Mouse (Mus musculus) stomach, embryonic 16.5 days (tissue): ENCODE measurements around the gene Lrfn3. TPM values are rescaled to one million over a fixed set of nuclear protein-coding genes. Genes with fewer than 3 reads are reported as not detected.

Experiments
- ATAC-seq: fragments of 200-750 bp; cut with Nextera tagmentation; 2 replicates; pipeline ENCODE4 v1.8.0; 2017; ENCODE audit warnings: moderate number of reproducible peaks, moderate TSS enrichment; ENCODE audit not compliant: insufficient read depth, low FRiP score
- H3K27ac ChIP-seq: fragments of 300-500 bp; sonication (generic); 2 replicates; pipeline ENCODE4 v1.5.1; 2014; ENCODE audit warnings: low read length
- H3K27me3 ChIP-seq: fragments of 300-500 bp; sonication (generic); 2 replicates; pipeline ENCODE4 v1.6.1; 2014; ENCODE audit warnings: low read length, control low read depth, mixed read lengths; ENCODE audit not compliant: control insufficient read depth, insufficient read depth
- H3K36me3 ChIP-seq: fragments of 300-500 bp; sonication (generic); 2 replicates; pipeline ENCODE4 v1.6.1; 2014; ENCODE audit warnings: low read length; ENCODE audit not compliant: control insufficient read depth, insufficient read depth
- H3K4me1 ChIP-seq: fragments of 300-500 bp; sonication (generic); 2 replicates; pipeline ENCODE4 v1.6.1; 2014; ENCODE audit warnings: low read length, control low read depth, mixed read lengths; ENCODE audit not compliant: control insufficient read depth, insufficient read depth
- H3K4me2 ChIP-seq: fragments of 300-500 bp; sonication (generic); 2 replicates; pipeline ENCODE4 v1.6.1; 2014; ENCODE audit warnings: low read depth, low read length, mixed read lengths
- H3K4me3 ChIP-seq: fragments of 300-500 bp; sonication (generic); replicated peaks from 2 replicates; pipeline ENCODE4 v1.5.1; 2014; ENCODE audit warnings: mild to moderate bottlenecking, low read length
- H3K9ac ChIP-seq: fragments of 300-500 bp; sonication (generic); 2 replicates; pipeline ENCODE4 v1.6.1; 2014; ENCODE audit warnings: low read length
- H3K9me3 ChIP-seq: fragments of 300-500 bp; sonication (generic); replicated peaks from 2 replicates; pipeline ENCODE4 v1.6.1; 2016; ENCODE audit warnings: low read length, control low read depth; ENCODE audit not compliant: control insufficient read depth
- WGBS: fragments of 180-500 bp; shearing (Covaris S2); extraction: QIAGEN DNeasy Blood & Tissue Kit; methylation state at CpG from one replicate; pipeline ENCODE4 v1.1.7; 2014; 5-methylcytosine and 5-hydroxymethylcytosine counted together
- polyA plus RNA-seq: library from polyadenylated mRNA; unstranded; fragments of >200 nt; fragmentation: Nextera tagmentation; extraction: Ambion mirVana; gene quantifications from 2 replicates; pipeline ENCODE4 v1.2.1, GENCODE M21; 2015

Gene Lrfn3
- polyA plus RNA-seq, 1 experiment from 2014 or later = 4.0 TPM

- WGBS = 55% methylated on average over 7 of the region's 7 CpGs
- peak; percentile 53; the same call in 1 of the 2 replicates for ATAC-seq
These were observed 4.0 kb downstream of the Lrfn3 start for GRCm38 (mm10) chr7:30358378-30359186.

GRCm38 (mm10) chr7:30354059-30354458 lies 8.5 kb downstream of the Lrfn3 start:
- ATAC-seq = no peak
- H3K9me3 ChIP-seq = no peaks in the 10 kb centered on the region
- 61% methylated on average over 4 of the region's 4 CpGs for WGBS
- no peak overlapping the region for H3K4me3 ChIP-seq
- no peaks in the 10 kb centered on the region for H3K27me3 ChIP-seq
- no peak overlapping the region for H3K9ac ChIP-seq
- H3K4me1 ChIP-seq = no peaks in the 10 kb centered on the region; the same call in none of the 2 replicates
- H3K4me2 ChIP-seq = no peak overlapping the region
- H3K36me3 ChIP-seq = no peaks in the 10 kb centered on the region
- H3K27ac ChIP-seq = no peak overlapping the region

More at GRCm38 (mm10) chr7:30358378-30359186, 4.0 kb downstream of the Lrfn3 start:
- Histone ChIP-seq H3K27me3 (no peaks in the 10 kb centered on the region), H3K36me3 (no peaks in the 10 kb centered on the region), H3K9me3 (no peaks in the 10 kb centered on the region), H3K4me3 (peak overlapping the region; percentile 34), H3K4me2 (peak overlapping the region; percentile 48), H3K4me1 (peaks cover 21% of the 10 kb centered on the region), H3K9ac (peak overlapping the region; percentile 60), H3K27ac (peak overlapping the region; percentile 90)

- Histone ChIP-seq H3K27ac (no peak overlapping the region), H3K27me3 (0 out of 2 replicates have a peak, but pooled peaks cover 4% of the 10 kb centered on the region), H3K4me1 (no peaks in the 10 kb centered on the region; the same call in none of the 2 replicates), H3K4me2 (no peak overlapping the region), H3K9me3 (no peaks in the 10 kb centered on the region), H3K4me3 (no peak overlapping the region), H3K36me3 (no peaks in the 10 kb centered on the region), H3K9ac (no peak overlapping the region)
- WGBS = 19% methylated on average over 6 of the region's 6 CpGs
- ATAC-seq = peak; percentile 46; the same call in 1 of the 2 replicates
These were observed 9.2 kb downstream of the Lrfn3 start for GRCm38 (mm10) chr7:30353279-30353822.

GRCm38 (mm10) chr7:30347828-30348227 lies 14.7 kb downstream of the Lrfn3 start:
- no peaks in the 10 kb centered on the region for H3K4me1 ChIP-seq
- H3K9me3 ChIP-seq = no peaks in the 10 kb centered on the region
- 2% methylated on average over 30 of the region's 30 CpGs for WGBS
- no peak overlapping the region for H3K27ac ChIP-seq
- peaks cover 15% of the 10 kb centered on the region for H3K27me3 ChIP-seq
- no peak overlapping the region for H3K9ac ChIP-seq
- no peaks in the 10 kb centered on the region for H3K36me3 ChIP-seq
- H3K4me3 ChIP-seq = no peak overlapping the region
- H3K4me2 ChIP-seq = no peak overlapping the region
- no peak for ATAC-seq

- no peak overlapping the region for H3K9ac ChIP-seq
- no peak for ATAC-seq
- no peak overlapping the region for H3K27ac ChIP-seq
- no peaks in the 10 kb centered on the region for H3K36me3 ChIP-seq
- no peak overlapping the region for H3K4me3 ChIP-seq
- H3K9me3 ChIP-seq = no peaks in the 10 kb centered on the region
- WGBS = 24% methylated on average over 21 of the region's 21 CpGs
- no peak overlapping the region for H3K4me2 ChIP-seq
- H3K27me3 ChIP-seq = peaks cover 15% of the 10 kb centered on the region
- no peaks in the 10 kb centered on the region for H3K4me1 ChIP-seq
These were observed 15.8 kb downstream of the Lrfn3 start for GRCm38 (mm10) chr7:30346635-30347379.

- Histone ChIP-seq H3K27me3 (peaks cover 6% of the 10 kb centered on the region), H3K4me1 (0 out of 2 replicates have a peak, but pooled peaks cover 2% of the 10 kb centered on the region), H3K4me3 (no peak overlapping the region), H3K9me3 (no peaks in the 10 kb centered on the region), H3K4me2 (no peak overlapping the region), H3K36me3 (no peaks in the 10 kb centered on the region), H3K9ac (no peak overlapping the region), H3K27ac (no peak overlapping the region)
- WGBS = 74% methylated on average over 5 of the region's 5 CpGs
- no peak for ATAC-seq
These were observed 23.0 kb downstream of the Lrfn3 start for GRCm38 (mm10) chr7:30339432-30340109.

- no peak overlapping the region for H3K9ac ChIP-seq
- no peaks in the 10 kb centered on the region for H3K9me3 ChIP-seq
- H3K4me3 ChIP-seq = no peak overlapping the region
- H3K4me1 ChIP-seq = peaks cover 10% of the 10 kb centered on the region
- peaks cover 8% of the 10 kb centered on the region for H3K27me3 ChIP-seq
- 0 out of 2 replicates have a peak overlapping the region, but pooled peaks have one; percentile 12 for H3K4me2 ChIP-seq
- WGBS = 2% methylated on average over 9 of the region's 9 CpGs
- no peaks in the 10 kb centered on the region for H3K36me3 ChIP-seq
- no peak overlapping the region for H3K27ac ChIP-seq
- 0 out of 2 replicates have a peak, but pooled peaks have one; percentile 45 for ATAC-seq
These were observed 26.2 kb downstream of the Lrfn3 start for GRCm38 (mm10) chr7:30336384-30336783.

- ATAC-seq = no peak
- peaks cover 10% of the 10 kb centered on the region for H3K4me1 ChIP-seq
- no peak overlapping the region for H3K4me2 ChIP-seq
- H3K9me3 ChIP-seq = no peaks in the 10 kb centered on the region
- no peaks in the 10 kb centered on the region for H3K36me3 ChIP-seq
- no peak overlapping the region for H3K4me3 ChIP-seq
- no peak overlapping the region for H3K9ac ChIP-seq
- peaks cover 8% of the 10 kb centered on the region for H3K27me3 ChIP-seq
- no peak overlapping the region for H3K27ac ChIP-seq
- WGBS = 81% methylated on average over 6 of the region's 6 CpGs
These were observed 26.9 kb downstream of the Lrfn3 start for GRCm38 (mm10) chr7:30335688-30336087.
